Mouse (Mus musculus): ENCODE measurements around the gene Nmur2.

Gene Nmur2

GRCm38 (mm10) chr11:56040917-56041316, at the start of gene Nmur2:
Nmur2 (minus strand) TSS chr11:56041010.
- no peak for DNase-seq (ENCODE audit: low spot score in 2 of 2)

DNA sequence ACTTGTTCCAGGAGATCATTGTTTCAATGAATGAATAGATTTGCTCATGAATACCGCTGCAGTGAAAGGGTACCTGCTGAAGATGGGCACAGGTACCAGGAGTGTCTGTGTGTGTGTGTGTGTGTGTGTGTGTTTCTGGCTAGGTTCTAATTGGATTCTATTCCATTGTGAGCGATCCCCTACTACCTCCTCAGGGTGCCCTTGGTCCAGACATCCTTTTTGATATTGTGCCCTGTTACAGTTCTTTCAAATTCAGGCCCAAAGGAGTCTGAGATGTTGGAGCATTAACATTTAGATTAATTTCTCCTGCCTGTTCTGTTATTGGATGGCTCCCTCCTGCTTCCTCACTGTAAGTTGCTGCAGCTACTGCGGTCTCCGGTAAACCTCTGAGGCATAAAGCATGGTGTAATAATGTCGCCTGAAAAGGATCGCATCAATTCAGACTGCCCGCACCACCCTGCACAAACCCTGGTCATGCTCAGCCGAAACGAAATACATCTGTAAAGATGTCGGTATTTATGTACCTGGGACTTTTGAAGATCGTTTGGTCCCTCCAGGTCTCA, 48.4 kb upstream of the Nmur2 start:
- DNase-seq (ENCODE audit: low spot score in 2 of 2), result no peak

DNA sequence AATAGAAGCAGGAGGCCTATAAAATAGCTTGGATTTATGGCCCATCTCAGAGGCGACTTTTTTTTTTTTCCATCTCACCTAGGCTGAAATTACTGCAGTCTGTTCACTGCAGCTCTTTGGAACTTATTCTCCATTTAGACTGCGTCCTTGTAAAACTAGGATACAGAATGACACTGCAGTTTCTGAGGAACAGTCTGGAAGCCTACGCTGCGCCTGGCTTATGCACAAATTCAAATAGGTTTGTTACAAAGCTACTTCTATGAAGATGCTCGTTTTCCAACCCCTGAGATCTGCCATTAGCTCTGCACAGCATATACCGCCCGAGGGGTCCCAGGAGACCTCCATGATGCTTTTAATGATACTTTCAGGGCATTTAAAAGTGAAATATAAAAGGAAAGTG, 31.3 kb upstream of the Nmur2 start:
- DNase-seq (ENCODE audit: low spot score in 2 of 2), result no peak

DNA sequence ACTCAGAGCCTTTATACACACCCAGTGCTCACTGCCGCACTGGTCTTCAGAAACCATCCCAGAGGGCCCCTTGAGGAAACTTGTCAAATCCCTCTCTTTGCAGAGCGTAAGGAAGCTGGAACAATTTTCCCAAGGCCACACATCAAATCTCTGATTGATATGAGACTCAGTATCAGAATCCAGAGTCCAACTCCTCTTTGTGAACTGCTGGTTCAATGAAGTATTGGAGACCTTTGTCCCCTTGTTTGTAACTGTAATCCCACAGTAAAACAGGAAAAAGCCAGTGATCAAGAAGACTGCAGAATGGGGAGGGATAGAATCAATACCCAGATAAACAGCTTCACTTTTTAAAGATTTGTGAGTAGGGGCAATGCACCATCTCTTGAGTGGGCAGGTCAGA, 28.8 kb upstream of the Nmur2 start:
- DNase-seq (ENCODE audit: low spot score in 2 of 2), result no peak

DNA sequence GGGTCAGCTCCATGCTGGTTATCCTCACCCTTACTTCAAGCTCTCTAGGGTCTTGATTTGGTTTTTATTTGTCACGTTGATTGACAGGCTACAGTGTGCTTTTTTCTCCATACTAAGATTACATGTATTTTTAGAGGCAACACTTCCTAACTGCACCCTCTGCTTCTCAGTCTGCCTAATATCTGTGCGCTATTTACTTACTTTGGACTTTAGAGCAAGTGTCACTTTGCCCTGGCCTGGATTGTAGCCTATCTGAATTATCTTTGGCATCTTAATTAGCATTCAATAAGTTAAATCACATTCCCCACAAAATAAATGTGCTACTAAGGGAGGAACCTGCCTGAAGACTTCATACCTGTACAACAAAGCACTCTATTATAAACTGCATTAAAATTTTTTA, 24.3 kb upstream of the Nmur2 start:
- DNase-seq (ENCODE audit: low spot score in 2 of 2), result no peak

DNA sequence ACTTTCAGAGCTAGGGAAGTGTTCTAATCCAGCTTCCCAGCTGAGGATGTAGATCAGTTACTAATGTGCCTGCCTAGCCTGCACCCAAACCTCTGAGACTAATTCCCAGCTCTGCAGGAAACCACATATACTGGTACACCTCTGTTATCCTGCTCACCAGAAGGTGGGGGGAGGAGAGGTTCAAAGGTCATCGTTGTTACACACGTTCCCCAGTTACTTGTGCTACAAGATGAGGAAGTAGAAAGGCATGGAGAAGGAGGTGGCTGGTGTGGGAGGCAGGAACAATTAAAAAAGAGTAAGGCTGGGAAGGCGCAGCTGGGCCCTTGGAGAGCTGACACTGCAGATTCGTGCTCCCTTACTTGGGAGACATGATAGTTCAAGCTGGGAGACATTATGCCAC, 23.8 kb upstream of the Nmur2 start:
- no peak for DNase-seq (ENCODE audit: low spot score in 2 of 2)

DNA sequence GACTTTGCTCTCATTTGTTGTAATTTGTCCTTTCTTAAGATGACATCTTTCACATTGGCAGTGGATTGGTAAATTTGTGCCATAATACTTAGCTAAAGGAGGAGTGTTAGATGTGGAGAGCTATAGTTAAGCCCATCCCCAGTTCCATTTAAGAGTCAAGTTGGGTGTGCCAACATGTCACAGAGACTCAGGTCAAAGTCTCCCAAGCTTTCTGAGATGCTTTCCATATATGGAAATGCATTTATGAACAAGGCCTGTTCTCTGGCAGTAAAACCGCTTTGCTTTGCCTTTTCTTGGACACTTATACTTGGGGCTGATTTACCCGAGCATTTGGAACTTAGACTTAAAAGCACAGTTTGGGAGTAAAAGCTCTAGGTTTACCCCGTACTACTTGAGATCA, 18.4 kb upstream of the Nmur2 start:
- no peak for DNase-seq (ENCODE audit: low spot score in 2 of 2)

- no peak for DNase-seq (ENCODE audit: low spot score in 2 of 2)
Measured at GRCm38 (mm10) chr11:56054439-56054838, 13.6 kb upstream of the Nmur2 start.

DNA sequence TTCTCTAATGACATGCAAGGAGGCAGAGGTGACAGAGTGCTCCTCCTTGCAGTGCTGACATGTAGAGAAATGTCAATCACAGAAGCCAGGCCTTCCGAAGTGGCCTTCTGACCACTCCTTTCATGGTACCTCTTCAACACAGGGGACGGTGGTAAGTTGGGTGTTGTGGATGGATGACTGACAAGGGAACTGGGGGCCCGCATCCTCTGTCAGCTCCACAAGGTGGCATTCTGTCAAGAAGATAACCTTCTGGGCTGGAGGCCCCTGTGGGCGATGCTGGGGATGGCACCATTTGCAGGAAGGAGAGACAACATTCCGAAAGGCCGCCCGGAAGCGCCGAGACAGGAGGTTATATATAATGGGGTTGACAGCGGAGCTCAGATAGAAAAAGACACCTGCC, 14.0 kb downstream of the Nmur2 start:
- DNase-seq (ENCODE audit: low spot score in 2 of 2), result no peak

GRCm38 (mm10) chr11:56025746-56026570, 14.9 kb downstream of the Nmur2 start:
- no peak for DNase-seq (ENCODE audit: low spot score in 2 of 2)

- no peak for DNase-seq (ENCODE audit: low spot score in 2 of 2)
Measured at GRCm38 (mm10) chr11:56013510-56014057, 27.2 kb downstream of the Nmur2 start.

- DNase-seq (ENCODE audit: low spot score in 2 of 2), result no peak
Measured at GRCm38 (mm10) chr11:56012396-56012795, 28.4 kb downstream of the Nmur2 start.

DNA sequence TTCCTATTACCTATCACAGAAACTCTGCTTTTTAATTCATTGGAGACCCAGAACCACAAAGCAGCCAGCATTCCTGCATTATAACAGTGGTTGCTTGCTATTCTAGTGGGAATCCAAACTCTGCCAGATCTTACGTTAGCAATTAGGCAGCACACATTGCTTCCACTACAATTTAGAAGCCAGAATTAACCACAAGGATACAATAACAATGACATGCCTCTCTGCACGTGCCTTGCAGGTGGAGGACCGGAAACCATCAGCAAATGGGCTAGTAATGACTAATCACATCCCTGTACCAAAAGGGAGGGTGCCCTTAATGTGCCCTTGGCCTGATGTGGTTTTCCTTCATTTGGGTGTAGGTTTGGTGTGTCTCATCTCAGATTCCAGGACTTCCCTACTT, 32.5 kb downstream of the Nmur2 start:
- DNase-seq (ENCODE audit: low spot score in 2 of 2), result no peak

- DNase-seq (ENCODE audit: low spot score in 2 of 2), result no peak
Measured at GRCm38 (mm10) chr11:55992799-55993198, 48.0 kb downstream of the Nmur2 start.

GRCm38 (mm10) chr11:55992148-55992547, 48.7 kb downstream of the Nmur2 start:
- DNase-seq (ENCODE audit: low spot score in 2 of 2), result peak in 1 of 2 experiments; percentile 3

DNA sequence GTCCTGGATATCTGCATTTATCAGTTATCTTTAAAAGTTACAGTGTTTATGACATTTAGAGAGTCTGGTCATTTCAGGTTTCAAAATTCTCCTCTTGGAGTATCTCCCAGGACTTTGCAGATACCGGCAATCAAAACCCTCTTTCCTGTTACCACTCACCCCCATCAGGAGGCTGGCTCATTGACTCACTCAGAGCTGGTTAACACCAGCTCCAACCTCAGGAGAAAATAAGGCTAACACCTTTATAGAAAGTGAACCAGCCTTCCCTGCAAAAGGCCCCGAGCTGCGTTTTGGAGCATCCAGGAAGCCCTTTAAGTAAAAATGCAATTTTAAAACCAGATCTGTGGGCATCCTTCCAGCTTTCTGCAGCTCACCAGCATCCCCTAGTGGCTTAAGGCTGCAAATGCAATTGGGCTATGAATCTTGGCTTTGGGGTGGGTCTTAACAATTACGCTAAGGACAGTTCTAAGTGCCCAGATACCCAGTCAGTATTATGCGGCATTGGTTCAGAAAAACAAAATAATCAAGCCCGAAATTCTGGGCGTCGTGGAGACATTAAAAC, 49.2 kb downstream of the Nmur2 start:
- DNase-seq (ENCODE audit: low spot score in 2 of 2), result peak in 1 of 2 experiments; percentile 8

- DNase-seq (ENCODE audit: low spot score in 2 of 2), result no peak
Measured at GRCm38 (mm10) chr11:55984643-55985042, 56.2 kb downstream of the Nmur2 start.

DNA sequence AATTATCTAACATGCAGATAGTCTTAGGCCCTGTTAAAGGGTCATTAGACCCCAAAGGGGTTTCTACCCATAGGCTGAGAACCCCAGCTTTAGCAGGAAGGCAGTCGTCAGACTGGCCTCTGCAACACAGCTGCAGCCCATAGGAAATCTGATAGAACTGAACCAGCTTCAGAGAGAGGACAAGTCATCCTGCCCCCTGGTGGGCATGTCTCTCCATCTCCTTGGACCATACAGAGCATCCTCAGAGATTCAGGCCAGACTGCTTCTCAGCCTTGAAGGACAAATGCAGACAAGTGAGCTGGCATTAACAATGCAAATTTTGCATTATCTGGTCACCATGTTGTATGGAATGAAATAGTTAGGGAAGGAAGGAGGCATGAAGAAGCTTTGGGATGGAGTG, 59.2 kb downstream of the Nmur2 start:
- no peak for DNase-seq (ENCODE audit: low spot score in 2 of 2)

DNA sequence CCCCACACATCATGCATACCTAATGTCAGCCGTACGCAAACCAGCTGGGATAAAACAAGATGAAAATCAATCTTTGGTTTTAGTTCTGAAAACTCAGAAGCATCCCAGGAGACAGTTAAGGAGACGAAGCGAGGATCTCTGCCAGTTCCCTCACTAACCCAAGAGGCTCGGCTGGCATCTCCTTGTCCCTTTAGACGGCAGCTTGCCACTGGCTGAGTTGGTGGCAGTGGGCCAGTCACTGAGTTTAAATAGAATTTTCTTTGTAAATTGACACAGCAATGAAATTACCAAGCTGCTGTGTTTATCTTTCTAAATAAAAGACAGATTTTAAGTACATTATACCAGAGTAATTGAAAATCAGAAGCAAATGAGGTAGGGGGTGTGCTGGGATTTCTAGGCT, 62.7 kb downstream of the Nmur2 start:
- no peak for DNase-seq (ENCODE audit: low spot score in 2 of 2)

Data from urinary bladder, postnatal 36 days (tissue).